Comparison of ENCODE assay signal across 8 mouse cellular contexts in the genomic region with DNA sequence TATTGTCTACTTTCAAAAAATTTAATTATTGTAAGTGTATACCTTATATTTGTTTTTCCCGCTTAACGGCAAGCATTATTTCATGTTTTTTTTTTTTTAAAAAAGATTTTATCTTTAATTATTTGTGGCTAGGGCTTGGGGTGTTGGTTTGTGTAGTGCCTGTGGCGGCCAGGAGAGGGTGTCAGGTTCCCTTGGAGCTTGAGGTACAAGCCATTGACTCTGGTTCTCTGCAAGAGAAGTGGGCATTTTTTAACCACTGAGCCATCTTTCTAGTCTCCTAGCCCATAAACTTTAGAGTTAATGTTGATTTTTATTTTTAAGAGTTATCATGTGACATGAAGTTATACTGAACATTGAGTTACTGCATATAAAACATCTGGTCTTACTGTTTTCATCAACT. TPM values are rescaled to one million over a fixed set of nuclear protein-coding genes. Genes with fewer than 3 reads are reported as not detected.
A peak's percentile ranks its signal among the peaks of the same experiment; 100 is the strongest.
DNase-seq lines count a peak whose midpoint lies in the region; ATAC-seq and TF ChIP-seq lines count a peak whose summit lies in the region.

No protein-coding gene starts in this region.

- H3K4me2 ChIP-seq in heart, postnatal 0 days (ENCODE audit: low read depth, low read length) = no peak overlapping the region
- H3K4me2 ChIP-seq in heart, embryonic 12.5 days = no peak overlapping the region
- H3K4me2 ChIP-seq in midbrain, postnatal 0 days (ENCODE audit: low read depth, low read length, poor library complexity, severe bottlenecking) = no peak overlapping the region
- no peak overlapping the region for H3K4me2 ChIP-seq in midbrain, embryonic 16.5 days (ENCODE audit: low read length)
- H3K4me2 ChIP-seq in hindbrain, embryonic 12.5 days (replicated peaks) = no peak overlapping the region

- TF ChIP-seq EP300 in heart, postnatal 0 days (IDR thresholded peaks at IDR 0.05; ENCODE audit: low read depth) = no peak

- no peak overlapping the region for H3K4me3 ChIP-seq in heart, postnatal 0 days (ENCODE audit: low read depth, low read length)
- no peak overlapping the region for H3K4me3 ChIP-seq in heart, embryonic 12.5 days
- no peak overlapping the region for H3K4me3 ChIP-seq in midbrain, postnatal 0 days (ENCODE audit: low read depth, low read length)
- H3K4me3 ChIP-seq in midbrain, embryonic 16.5 days (ENCODE audit: low read depth, low read length) = no peak overlapping the region
- no peak overlapping the region for H3K4me3 ChIP-seq in hindbrain, embryonic 12.5 days

- 80% methylated on average over 3 of the region's 3 CpGs for WGBS in heart, postnatal 0 days
- 77% methylated on average over 3 of the region's 3 CpGs for WGBS in heart, embryonic 12.5 days
- 91% methylated on average over 3 of the region's 3 CpGs for WGBS in midbrain, postnatal 0 days
- 89% methylated on average over 3 of the region's 3 CpGs for WGBS in midbrain, embryonic 16.5 days
- 92% methylated on average over 3 of the region's 3 CpGs for WGBS in hindbrain, embryonic 12.5 days

- no peaks in the 10 kb centered on the region for H3K9me3 ChIP-seq in heart, postnatal 0 days (replicated peaks; ENCODE audit: control insufficient read depth, low read length)
- H3K9me3 ChIP-seq in heart, embryonic 12.5 days (replicated peaks) = no peaks in the 10 kb centered on the region
- no peaks in the 10 kb centered on the region for H3K9me3 ChIP-seq in midbrain, postnatal 0 days (ENCODE audit: low read length)
- H3K9me3 ChIP-seq in midbrain, embryonic 16.5 days (replicated peaks; ENCODE audit: control insufficient read depth, low read length, poor library complexity, severe bottlenecking) = no peaks in the 10 kb centered on the region
- no peaks in the 10 kb centered on the region for H3K9me3 ChIP-seq in hindbrain, embryonic 12.5 days (replicated peaks)

- H3K36me3 ChIP-seq in heart, postnatal 0 days (replicated peaks; ENCODE audit: control insufficient read depth, insufficient read depth, low read length) = peaks cover 89% of the 10 kb centered on the region
- H3K36me3 ChIP-seq in heart, embryonic 12.5 days = peaks cover 79% of the 10 kb centered on the region
- peaks cover 52% of the 10 kb centered on the region for H3K36me3 ChIP-seq in midbrain, postnatal 0 days (ENCODE audit: insufficient read depth, low read length)
- peaks cover 40% of the 10 kb centered on the region for H3K36me3 ChIP-seq in midbrain, embryonic 16.5 days (ENCODE audit: control insufficient read depth, insufficient read depth, low read length)
- H3K36me3 ChIP-seq in hindbrain, embryonic 12.5 days = peaks cover 80% of the 10 kb centered on the region

- no peak overlapping the region for H3K9ac ChIP-seq in heart, postnatal 0 days (replicated peaks; ENCODE audit: low read depth, low read length)
- no peak overlapping the region for H3K9ac ChIP-seq in heart, embryonic 12.5 days
- no peak overlapping the region for H3K9ac ChIP-seq in midbrain, postnatal 0 days (replicated peaks; ENCODE audit: low read length, poor library complexity, severe bottlenecking)
- H3K9ac ChIP-seq in midbrain, embryonic 16.5 days (ENCODE audit: low read depth, low read length) = no peak overlapping the region
- H3K9ac ChIP-seq in hindbrain, embryonic 12.5 days = no peak overlapping the region

- no peak overlapping the region for H3K27ac ChIP-seq in heart, postnatal 0 days (ENCODE audit: low read depth)
- H3K27ac ChIP-seq in heart, embryonic 12.5 days (ENCODE audit: poor library complexity, severe bottlenecking) = no peak overlapping the region
- H3K27ac ChIP-seq in midbrain, postnatal 0 days (ENCODE audit: low read depth, low read length) = no peak overlapping the region
- no peak overlapping the region for H3K27ac ChIP-seq in midbrain, embryonic 16.5 days (ENCODE audit: low read length)
- no peak overlapping the region for H3K27ac ChIP-seq in hindbrain, embryonic 12.5 days

- no peaks in the 10 kb centered on the region for H3K27me3 ChIP-seq in heart, postnatal 0 days (ENCODE audit: control insufficient read depth, insufficient read depth, low read length)
- no peaks in the 10 kb centered on the region for H3K27me3 ChIP-seq in heart, embryonic 12.5 days (replicated peaks)
- no peaks in the 10 kb centered on the region for H3K27me3 ChIP-seq in midbrain, postnatal 0 days (ENCODE audit: insufficient read depth, low read length)
- no peaks in the 10 kb centered on the region for H3K27me3 ChIP-seq in midbrain, embryonic 16.5 days (ENCODE audit: control insufficient read depth, insufficient read depth, low read depth, low read length)
- no peaks in the 10 kb centered on the region for H3K27me3 ChIP-seq in hindbrain, embryonic 12.5 days

- no peaks in the 10 kb centered on the region for H3K4me1 ChIP-seq in heart, postnatal 0 days (ENCODE audit: control insufficient read depth, insufficient read depth)
- H3K4me1 ChIP-seq in heart, embryonic 12.5 days (replicated peaks) = no peaks in the 10 kb centered on the region
- H3K4me1 ChIP-seq in midbrain, postnatal 0 days (ENCODE audit: insufficient read depth, low read length) = no peaks in the 10 kb centered on the region
- H3K4me1 ChIP-seq in midbrain, embryonic 16.5 days (ENCODE audit: control insufficient read depth, insufficient read depth, low read length) = no peaks in the 10 kb centered on the region
- no peaks in the 10 kb centered on the region for H3K4me1 ChIP-seq in hindbrain, embryonic 12.5 days

- DNase-seq in heart, postnatal 0 days (ENCODE audit: low spot score) = no peak
- DNase-seq in midbrain, postnatal 0 days (ENCODE audit: low spot score) = peak; percentile 24
- DNase-seq in NIH3T3 (ENCODE audit: low read depth) = peak; percentile 65
- DNase-seq in kidney, postnatal 14 days = peak; percentile 45
- peak; percentile 37 to 48 for DNase-seq in thymus, postnatal 36 days

- TF ChIP-seq CTCF in heart, postnatal 0 days (IDR thresholded peaks at IDR 0.05; ENCODE audit: low read depth) = peak; percentile 54
- peak; percentile 70 for TF ChIP-seq CTCF in midbrain, postnatal 0 days (IDR thresholded peaks at IDR 0.05)

- 0 out of 2 replicates have a peak, but pooled peaks have one; percentile 44 for ATAC-seq in heart, postnatal 0 days (ENCODE audit: insufficient read depth, low read depth)
- no peak for ATAC-seq in heart, embryonic 12.5 days (ENCODE audit: insufficient number of reproducible peaks, low FRiP score)
- ATAC-seq in midbrain, postnatal 0 days (ENCODE audit: low FRiP score) = no peak
- ATAC-seq in midbrain, embryonic 16.5 days = no peak
- no peak for ATAC-seq in hindbrain, embryonic 12.5 days (ENCODE audit: low FRiP score)

RNA-seq across cellular contexts. Expression of gene Itgae, which starts 18.5 kb away (rescaled TPM):
- 0.58 TPM in 1 of 2 replicates, not detected in the other for total RNA-seq in heart, postnatal 0 days (2014; rRNA removed; ENCODE audit: low replicate concordance)
- polyA plus RNA-seq in heart, postnatal 0 days (2015; fragmentation: Nextera tagmentation; extraction: Ambion mirVana) = 0.04 and 0.12 TPM in 2 replicates
- polyA plus RNA-seq in heart, embryonic 12.5 days (2016; fragmentation: Nextera tagmentation; extraction: Ambion mirVana) = 0.17 and 0.19 TPM in 2 replicates
- total RNA-seq in midbrain, postnatal 0 days (2014; rRNA removed) = 0.05 TPM in 1 of 2 replicates, not detected in the other
- 0.09 and 0.10 TPM in 2 replicates for polyA plus RNA-seq in midbrain, postnatal 0 days (2015; fragmentation: Nextera tagmentation; extraction: Ambion mirVana)
- 0.24 and 0.25 TPM in 2 replicates for polyA plus RNA-seq in midbrain, embryonic 16.5 days (2015; fragmentation: Nextera tagmentation; extraction: Ambion mirVana)
- 0.30 and 0.35 TPM in 2 replicates for polyA plus RNA-seq in hindbrain, embryonic 12.5 days (2016; fragmentation: Nextera tagmentation; extraction: Ambion mirVana)

RNA-seq across cellular contexts. Expression of gene Ncbp3, which starts 24.3 kb away (rescaled TPM):
- total RNA-seq in heart, postnatal 0 days (2014; rRNA removed; ENCODE audit: low replicate concordance) = 7.1 and 8.9 TPM in 2 replicates
- polyA plus RNA-seq in heart, postnatal 0 days (2015; fragmentation: Nextera tagmentation; extraction: Ambion mirVana) = 6.6 and 7.0 TPM in 2 replicates
- 10.9 and 11.0 TPM in 2 replicates for polyA plus RNA-seq in heart, embryonic 12.5 days (2016; fragmentation: Nextera tagmentation; extraction: Ambion mirVana)
- total RNA-seq in midbrain, postnatal 0 days (2014; rRNA removed) = 7.2 and 11.7 TPM in 2 replicates
- polyA plus RNA-seq in midbrain, postnatal 0 days (2015; fragmentation: Nextera tagmentation; extraction: Ambion mirVana) = 6.1 and 7.9 TPM in 2 replicates
- polyA plus RNA-seq in midbrain, embryonic 16.5 days (2015; fragmentation: Nextera tagmentation; extraction: Ambion mirVana) = 9.8 and 12.1 TPM in 2 replicates
- 13.4 and 13.5 TPM in 2 replicates for polyA plus RNA-seq in hindbrain, embryonic 12.5 days (2016; fragmentation: Nextera tagmentation; extraction: Ambion mirVana)

RNA-seq across cellular contexts. Expression of gene Camkk1, which starts 53.0 kb away (rescaled TPM):
- 0.62 and 4.9 TPM in 2 replicates for total RNA-seq in heart, postnatal 0 days (2014; rRNA removed; ENCODE audit: low replicate concordance)
- 0.68 and 1.1 TPM in 2 replicates for polyA plus RNA-seq in heart, postnatal 0 days (2015; fragmentation: Nextera tagmentation; extraction: Ambion mirVana)
- polyA plus RNA-seq in heart, embryonic 12.5 days (2016; fragmentation: Nextera tagmentation; extraction: Ambion mirVana) = 2.0 and 2.2 TPM in 2 replicates
- 26.7 and 28.6 TPM in 2 replicates for total RNA-seq in midbrain, postnatal 0 days (2014; rRNA removed)
- polyA plus RNA-seq in midbrain, postnatal 0 days (2015; fragmentation: Nextera tagmentation; extraction: Ambion mirVana) = 27.7 and 30.2 TPM in 2 replicates
- polyA plus RNA-seq in midbrain, embryonic 16.5 days (2015; fragmentation: Nextera tagmentation; extraction: Ambion mirVana) = 31.9 and 33.6 TPM in 2 replicates
- 13.3 and 13.6 TPM in 2 replicates for polyA plus RNA-seq in hindbrain, embryonic 12.5 days (2016; fragmentation: Nextera tagmentation; extraction: Ambion mirVana)
